Mouse (Mus musculus) liver, embryonic 15.5 days (tissue): ENCODE measurements around the gene Hnrnpk. TPM values are rescaled to one million over a fixed set of nuclear protein-coding genes. Genes with fewer than 3 reads are reported as not detected.
"Not testable (repeated sequence)": the region's sequence is repeated elsewhere in the genome, so short reads cannot be mapped to it uniquely, and the experiment has no call there.

ENCODE experiments used
- ATAC-seq: fragments of 200-750 bp; cut with Nextera tagmentation; 2 replicates; pipeline ENCODE4 v1.8.0; 2017; ENCODE audit warnings: moderate number of reproducible peaks, mild to moderate bottlenecking, moderate library complexity; ENCODE audit not compliant: insufficient read depth
- H3K27ac ChIP-seq: fragments of 300-500 bp; sonication (generic); replicated peaks from 2 replicates; pipeline ENCODE4 v1.5.1; 2015; ENCODE audit warnings: mild to moderate bottlenecking, inconsistent platforms
- H3K27me3 ChIP-seq: fragments of 300-500 bp; sonication (generic); 2 replicates; pipeline ENCODE4 v1.6.1; 2015; ENCODE audit warnings: mild to moderate bottlenecking, inconsistent platforms
- H3K36me3 ChIP-seq: fragments of 300-500 bp; sonication (generic); replicated peaks from 2 replicates; pipeline ENCODE4 v1.6.1; 2015; ENCODE audit warnings: moderate library complexity, mild to moderate bottlenecking, inconsistent platforms
- H3K4me1 ChIP-seq: fragments of 300-500 bp; sonication (generic); replicated peaks from 2 replicates; pipeline ENCODE4 v1.6.1; 2015; ENCODE audit warnings: inconsistent platforms
- H3K4me2 ChIP-seq: fragments of 300-500 bp; sonication (generic); 2 replicates; pipeline ENCODE4 v1.6.1; 2015; ENCODE audit warnings: moderate library complexity, mild to moderate bottlenecking, inconsistent platforms
- H3K4me3 ChIP-seq: fragments of 300-500 bp; sonication (generic); replicated peaks from 2 replicates; pipeline ENCODE4 v1.5.1; 2015; ENCODE audit warnings: mild to moderate bottlenecking, inconsistent platforms
- H3K9ac ChIP-seq: fragments of 300-500 bp; sonication (generic); 2 replicates; pipeline ENCODE4 v1.6.1; 2015; ENCODE audit warnings: moderate library complexity, mild to moderate bottlenecking, inconsistent platforms
- H3K9me3 ChIP-seq: fragments of 300-500 bp; sonication (generic); replicated peaks from 2 replicates; pipeline ENCODE4 v1.6.1; 2016; ENCODE audit warnings: inconsistent platforms
- WGBS: fragments of 180-500 bp; shearing (Covaris S2); methylation state at CpG from one replicate; pipeline ENCODE4 v1.1.7; 2015; ENCODE audit warnings: mixed read lengths; ENCODE audit not compliant: insufficient replicate concordance; 5-methylcytosine and 5-hydroxymethylcytosine counted together
- polyA plus RNA-seq: library from polyadenylated mRNA; unstranded; fragments of >200 nt; fragmentation: Nextera tagmentation; extraction: Ambion mirVana; gene quantifications from 2 replicates; pipeline ENCODE4 v1.2.1, GENCODE M21; 2015

Gene Hnrnpk
- polyA plus RNA-seq = 498 and 561 TPM in 2 replicates

- peak within 1 kb of the TSS; percentile 96 for H3K4me3 ChIP-seq
- peak within 1 kb of the TSS; percentile 99 for H3K9ac ChIP-seq
- WGBS = 4% methylated on average over 17 of the region's 17 CpGs
- peak within 1 kb of the TSS; percentile 83 for H3K4me2 ChIP-seq
- H3K36me3 ChIP-seq = peaks cover 13% of the 10 kb centered on the region
- not testable (repeated sequence) for H3K27me3 ChIP-seq, ATAC-seq, H3K9me3 ChIP-seq
- peaks cover 25% of the 10 kb centered on the region for H3K4me1 ChIP-seq
- peak within 1 kb of the TSS; percentile 97 for H3K27ac ChIP-seq
Measured at GRCm38 (mm10) chr13:58403243-58403642, at the start of gene Hnrnpk. Gene Hnrnpk, minus strand, starts transcription at chr13:58403343.

- Histone ChIP-seq H3K27ac (no peak overlapping the region), H3K4me1 (no peaks in the 10 kb centered on the region), H3K27me3 (peaks cover 77% of the 10 kb centered on the region), H3K4me3 (no peak overlapping the region), H3K9ac (no peak overlapping the region), H3K4me2 (no peak overlapping the region), H3K36me3 (no peaks in the 10 kb centered on the region), H3K9me3 (no peaks in the 10 kb centered on the region)
- WGBS = 40% methylated on average over 4 of the region's 4 CpGs
- no peak for ATAC-seq
Measured at GRCm38 (mm10) chr13:58452246-58452645, 49.1 kb upstream of the Hnrnpk start.

- Histone ChIP-seq H3K4me3 (no peak overlapping the region), H3K4me2 (no peak overlapping the region), H3K36me3 (no peaks in the 10 kb centered on the region), H3K27me3 (peaks cover 66% of the 10 kb centered on the region), H3K27ac (no peak overlapping the region), H3K9me3 (no peaks in the 10 kb centered on the region), H3K9ac (no peak overlapping the region), H3K4me1 (no peaks in the 10 kb centered on the region)
- WGBS = 74% methylated on average over 22 of the region's 22 CpGs
- ATAC-seq = no peak
Measured at GRCm38 (mm10) chr13:58450459-58451182, 47.5 kb upstream of the Hnrnpk start.

GRCm38 (mm10) chr13:58446541-58446940 is 43.4 kb upstream of the Hnrnpk start:
- H3K4me2 ChIP-seq = no peak overlapping the region
- H3K36me3 ChIP-seq = no peaks in the 10 kb centered on the region
- peaks cover 39% of the 10 kb centered on the region for H3K27me3 ChIP-seq
- H3K4me3 ChIP-seq = no peak overlapping the region
- H3K4me1 ChIP-seq = peaks cover 5% of the 10 kb centered on the region; the same call in 1 of the 2 replicates
- no peak for ATAC-seq
- no peaks in the 10 kb centered on the region for H3K9me3 ChIP-seq
- H3K9ac ChIP-seq = no peak overlapping the region
- no peak overlapping the region for H3K27ac ChIP-seq
- 39% methylated on average over 2 of the region's 2 CpGs for WGBS

- H3K27me3 ChIP-seq = peaks cover 18% of the 10 kb centered on the region
- H3K4me3 ChIP-seq = no peak overlapping the region
- WGBS = 19% methylated on average over 7 of the region's 7 CpGs
- no peak overlapping the region for H3K4me2 ChIP-seq
- H3K27ac ChIP-seq = no peak overlapping the region
- no peak overlapping the region for H3K9ac ChIP-seq
- no peaks in the 10 kb centered on the region for H3K9me3 ChIP-seq
- H3K36me3 ChIP-seq = no peaks in the 10 kb centered on the region
- no peak for ATAC-seq
- H3K4me1 ChIP-seq = peaks cover 5% of the 10 kb centered on the region; the same call in 1 of the 2 replicates
Measured at GRCm38 (mm10) chr13:58443787-58444186, 40.6 kb upstream of the Hnrnpk start.

- 41% methylated on average over 4 of the region's 4 CpGs for WGBS
- H3K4me3 ChIP-seq = no peak overlapping the region
- H3K27ac ChIP-seq = no peak overlapping the region
- no peaks in the 10 kb centered on the region for H3K9me3 ChIP-seq
- H3K36me3 ChIP-seq = no peaks in the 10 kb centered on the region
- H3K4me1 ChIP-seq = peaks cover 5% of the 10 kb centered on the region; the same call in 1 of the 2 replicates
- peaks cover 16% of the 10 kb centered on the region for H3K27me3 ChIP-seq
- ATAC-seq = no peak
- no peak overlapping the region for H3K9ac ChIP-seq
- no peak overlapping the region for H3K4me2 ChIP-seq
Measured at GRCm38 (mm10) chr13:58443326-58443725, 40.2 kb upstream of the Hnrnpk start.

GRCm38 (mm10) chr13:58439716-58440115 is 36.6 kb upstream of the Hnrnpk start:
- Histone ChIP-seq H3K27me3 (peaks cover 19% of the 10 kb centered on the region), H3K36me3 (no peaks in the 10 kb centered on the region), H3K4me1 (peaks cover 5% of the 10 kb centered on the region; the same call in 1 of the 2 replicates), H3K27ac (no peak overlapping the region), H3K9me3 (no peaks in the 10 kb centered on the region), H3K4me3 (no peak overlapping the region), H3K4me2 (no peak overlapping the region), H3K9ac (no peak overlapping the region)
- 50% methylated on average over 2 of the region's 2 CpGs for WGBS
- no peak for ATAC-seq

GRCm38 (mm10) chr13:58423061-58423660 is 20.0 kb upstream of the Hnrnpk start:
- H3K4me1 ChIP-seq = no peaks in the 10 kb centered on the region
- H3K4me3 ChIP-seq = no peak overlapping the region
- no peak overlapping the region for H3K4me2 ChIP-seq
- peaks cover 13% of the 10 kb centered on the region; the same call in 1 of the 2 replicates for H3K27me3 ChIP-seq
- H3K27ac ChIP-seq = no peak overlapping the region
- H3K36me3 ChIP-seq = no peaks in the 10 kb centered on the region
- H3K9me3 ChIP-seq = no peaks in the 10 kb centered on the region
- no peak for ATAC-seq
- WGBS = 46% methylated on average over 10 of the region's 10 CpGs
- no peak overlapping the region for H3K9ac ChIP-seq

- no peak overlapping the region for H3K9ac ChIP-seq
- no peak overlapping the region for H3K4me3 ChIP-seq
- 52% methylated on average over 4 of the region's 4 CpGs for WGBS
- no peaks in the 10 kb centered on the region for H3K36me3 ChIP-seq
- H3K4me2 ChIP-seq = no peak overlapping the region
- H3K27ac ChIP-seq = no peak overlapping the region
- H3K9me3 ChIP-seq = no peaks in the 10 kb centered on the region
- no peak for ATAC-seq
- H3K4me1 ChIP-seq = no peaks in the 10 kb centered on the region
- H3K27me3 ChIP-seq = peaks cover 12% of the 10 kb centered on the region; the same call in 1 of the 2 replicates
Measured at GRCm38 (mm10) chr13:58422242-58422641, 19.1 kb upstream of the Hnrnpk start.

GRCm38 (mm10) chr13:58421026-58421425 is 17.9 kb upstream of the Hnrnpk start:
- no peak overlapping the region for H3K9ac ChIP-seq
- no peak overlapping the region for H3K27ac ChIP-seq
- WGBS = 66% methylated on average over 4 of the region's 4 CpGs
- no peaks in the 10 kb centered on the region for H3K36me3 ChIP-seq
- no peak for ATAC-seq
- H3K4me1 ChIP-seq = no peaks in the 10 kb centered on the region
- no peak overlapping the region for H3K4me2 ChIP-seq
- peaks cover 4% of the 10 kb centered on the region; the same call in 1 of the 2 replicates for H3K27me3 ChIP-seq
- H3K9me3 ChIP-seq = no peaks in the 10 kb centered on the region
- no peak overlapping the region for H3K4me3 ChIP-seq

GRCm38 (mm10) chr13:58419266-58419665 is 16.1 kb upstream of the Hnrnpk start:
- Histone ChIP-seq H3K9ac (no peak overlapping the region), H3K36me3 (no peaks in the 10 kb centered on the region), H3K27me3 (no peaks in the 10 kb centered on the region; the same call in 1 of the 2 replicates), H3K4me1 (no peaks in the 10 kb centered on the region), H3K4me3 (no peak overlapping the region), H3K27ac (no peak overlapping the region), H3K4me2 (no peak overlapping the region), H3K9me3 (no peaks in the 10 kb centered on the region)
- no peak for ATAC-seq
- WGBS = 72% methylated on average over 1 of the region's 1 CpGs
